Mouse (Mus musculus): Measurements from ENCODE around the gene Pip4k2a. TPM values are rescaled to one million over a fixed set of nuclear protein-coding genes. Genes with fewer than 3 reads are reported as not detected.

Pip4k2a gene
- polyA plus RNA-seq, 1 experiment, result 78.1 TPM

GRCm38 (mm10) chr2:18911251-18911934, 86.5 kb downstream of the Pip4k2a start:
- H3K4me3 ChIP-seq (replicated peaks; ENCODE audit: insufficient read depth, low read depth, low read length), result no peak overlapping the region
- no peak for TF ChIP-seq POLR2A (IDR thresholded peaks at IDR 0.05; ENCODE audit: borderline replicate concordance, insufficient read depth, low read length)
- peaks cover 10% of the 10 kb centered on the region for H3K4me1 ChIP-seq (ENCODE audit: control insufficient read depth, insufficient read depth, low read length)
- H3K27me3 ChIP-seq (ENCODE audit: control insufficient read depth, insufficient read depth, low read length), result no peaks in the 10 kb centered on the region
- no peak overlapping the region for H3K27ac ChIP-seq (ENCODE audit: insufficient read depth, low read length)
- 97% methylated on average over 6 of the region's 6 CpGs for WGBS
- DNase-seq, result no peak

- 88% methylated on average over 6 of the region's 6 CpGs for WGBS
- no peak for DNase-seq
- no peak for TF ChIP-seq CTCF (IDR thresholded peaks at IDR 0.05; ENCODE audit: borderline replicate concordance, insufficient read depth, low read depth, low read length)
- no peak for TF ChIP-seq POLR2A (IDR thresholded peaks at IDR 0.05; ENCODE audit: borderline replicate concordance, insufficient read depth, low read length)
- no peaks in the 10 kb centered on the region for H3K27me3 ChIP-seq (ENCODE audit: control insufficient read depth, insufficient read depth, low read length)
- peaks cover 10% of the 10 kb centered on the region; the same call in 1 of the 2 replicates for H3K4me1 ChIP-seq (ENCODE audit: control insufficient read depth, insufficient read depth, low read length)
- no peak overlapping the region for H3K27ac ChIP-seq (ENCODE audit: insufficient read depth, low read length)
- H3K4me3 ChIP-seq (replicated peaks; ENCODE audit: insufficient read depth, low read depth, low read length), result no peak overlapping the region
Measured at GRCm38 (mm10) chr2:18910209-18910608, 87.7 kb downstream of the Pip4k2a start.

GRCm38 (mm10) chr2:18909713-18910112, 88.2 kb downstream of the Pip4k2a start:
- TF ChIP-seq CTCF (IDR thresholded peaks at IDR 0.05; ENCODE audit: borderline replicate concordance, insufficient read depth, low read depth, low read length) (no peak), POLR2A (IDR thresholded peaks at IDR 0.05; ENCODE audit: borderline replicate concordance, insufficient read depth, low read length) (no peak)
- Histone ChIP-seq H3K4me3 (replicated peaks; ENCODE audit: insufficient read depth, low read depth, low read length) (no peak overlapping the region), H3K27ac (ENCODE audit: insufficient read depth, low read length) (no peak overlapping the region), H3K4me1 (ENCODE audit: control insufficient read depth, insufficient read depth, low read length) (peaks cover 9% of the 10 kb centered on the region; the same call in 1 of the 2 replicates), H3K27me3 (ENCODE audit: control insufficient read depth, insufficient read depth, low read length) (no peaks in the 10 kb centered on the region)
- WGBS, result 76% methylated on average over 6 of the region's 6 CpGs
- DNase-seq, result peak in 1 of 2 experiments; percentile 20

GRCm38 (mm10) chr2:18907269-18907668, 90.7 kb downstream of the Pip4k2a start:
- Histone ChIP-seq H3K4me3 (replicated peaks; ENCODE audit: insufficient read depth, low read depth, low read length) (no peak overlapping the region), H3K27me3 (ENCODE audit: control insufficient read depth, insufficient read depth, low read length) (no peaks in the 10 kb centered on the region), H3K4me1 (ENCODE audit: control insufficient read depth, insufficient read depth, low read length) (peaks cover 9% of the 10 kb centered on the region; the same call in 1 of the 2 replicates), H3K27ac (ENCODE audit: insufficient read depth, low read length) (no peak overlapping the region)
- WGBS, result 89% methylated on average over 8 of the region's 8 CpGs
- TF ChIP-seq CTCF (IDR thresholded peaks at IDR 0.05; ENCODE audit: borderline replicate concordance, insufficient read depth, low read depth, low read length) (no peak), POLR2A (IDR thresholded peaks at IDR 0.05; ENCODE audit: borderline replicate concordance, insufficient read depth, low read length) (no peak)
- no peak for DNase-seq

DNA sequence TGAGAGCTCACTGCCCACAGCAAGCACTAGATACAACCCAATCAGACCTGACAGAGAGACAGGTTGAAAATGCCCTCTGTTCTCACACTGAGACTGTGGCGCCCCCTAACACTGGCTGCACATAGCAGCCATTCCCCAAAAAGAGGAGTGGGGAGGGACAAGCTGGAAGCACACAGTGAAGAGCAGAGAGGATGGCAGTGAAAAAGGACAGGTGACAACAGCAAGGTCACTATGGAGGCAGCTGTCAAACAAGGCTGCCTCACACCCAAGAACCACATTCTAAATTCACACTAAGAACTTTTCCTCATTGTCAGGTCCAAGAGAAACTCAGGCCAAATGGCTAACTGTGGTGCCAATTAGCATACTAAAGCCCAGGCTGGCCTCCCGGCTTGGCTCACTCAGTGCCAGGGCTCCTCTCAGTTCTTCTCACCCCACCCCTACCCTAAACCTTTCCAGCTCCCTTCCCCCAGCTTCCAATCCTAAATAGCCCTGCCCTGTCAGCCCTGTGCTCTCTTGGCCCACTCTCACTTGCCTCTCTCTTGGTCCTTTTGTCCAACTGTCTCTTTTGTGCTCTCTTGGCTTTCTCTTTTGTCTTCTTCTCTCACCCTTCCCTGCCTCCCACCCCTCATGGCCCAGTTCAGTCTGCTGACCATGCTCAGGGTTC, 91.4 kb downstream of the Pip4k2a start:
- H3K4me3 ChIP-seq (replicated peaks; ENCODE audit: insufficient read depth, low read depth, low read length), result no peak overlapping the region
- no peak overlapping the region for H3K27ac ChIP-seq (ENCODE audit: insufficient read depth, low read length)
- 46% methylated on average over 2 of the region's 2 CpGs for WGBS
- no peaks in the 10 kb centered on the region for H3K27me3 ChIP-seq (ENCODE audit: control insufficient read depth, insufficient read depth, low read length)
- TF ChIP-seq CTCF (IDR thresholded peaks at IDR 0.05; ENCODE audit: borderline replicate concordance, insufficient read depth, low read depth, low read length) (no peak), POLR2A (IDR thresholded peaks at IDR 0.05; ENCODE audit: borderline replicate concordance, insufficient read depth, low read length) (no peak)
- peak; percentile 30 to 56 for DNase-seq
- H3K4me1 ChIP-seq (ENCODE audit: control insufficient read depth, insufficient read depth, low read length), result peaks cover 9% of the 10 kb centered on the region; the same call in 1 of the 2 replicates

DNA sequence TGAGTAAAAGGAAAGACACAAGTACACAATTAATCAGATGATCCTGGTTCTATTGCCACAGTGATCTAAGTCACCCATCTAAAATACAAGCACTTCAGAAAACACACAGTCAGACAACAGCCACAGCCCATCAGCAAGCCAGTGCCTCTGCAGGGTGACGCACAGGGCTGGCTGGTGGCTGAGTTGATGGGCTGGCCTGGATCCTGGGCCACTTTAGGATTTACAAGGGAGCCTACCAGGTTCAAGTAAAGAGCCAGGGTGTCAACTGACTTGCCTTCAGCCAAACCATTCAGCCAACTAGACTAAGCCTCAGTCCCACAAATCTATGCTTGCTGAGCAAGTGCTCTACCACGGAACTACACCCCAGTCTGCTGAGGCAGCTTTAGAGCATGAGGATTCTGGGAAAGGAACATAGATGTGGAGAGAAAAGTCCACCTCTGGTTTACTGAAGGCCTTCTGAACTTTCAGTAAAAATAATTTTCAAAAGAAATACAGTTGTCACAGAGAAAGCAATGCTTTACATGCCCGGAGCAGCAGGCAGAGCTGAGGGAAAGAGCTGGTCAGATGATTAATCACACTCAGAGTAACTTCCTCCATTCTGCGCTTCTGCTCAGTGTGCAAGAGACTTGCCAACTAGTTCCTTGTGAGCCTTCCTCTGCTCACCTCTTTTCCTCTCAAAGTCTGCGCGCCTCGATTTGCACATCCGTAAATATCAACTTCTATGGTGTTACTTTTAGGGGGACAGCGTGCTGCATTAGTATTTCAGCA, 94.4 kb downstream of the Pip4k2a start:
- Histone ChIP-seq H3K4me3 (replicated peaks; ENCODE audit: insufficient read depth, low read depth, low read length) (no peak overlapping the region), H3K27me3 (ENCODE audit: control insufficient read depth, insufficient read depth, low read length) (no peaks in the 10 kb centered on the region), H3K4me1 (ENCODE audit: control insufficient read depth, insufficient read depth, low read length) (peaks cover 9% of the 10 kb centered on the region; the same call in 1 of the 2 replicates), H3K27ac (ENCODE audit: insufficient read depth, low read length) (no peak overlapping the region)
- 91% methylated on average over 9 of the region's 9 CpGs for WGBS
- no peak for TF ChIP-seq CTCF (IDR thresholded peaks at IDR 0.05; ENCODE audit: borderline replicate concordance, insufficient read depth, low read depth, low read length)
- no peak for DNase-seq

DNA sequence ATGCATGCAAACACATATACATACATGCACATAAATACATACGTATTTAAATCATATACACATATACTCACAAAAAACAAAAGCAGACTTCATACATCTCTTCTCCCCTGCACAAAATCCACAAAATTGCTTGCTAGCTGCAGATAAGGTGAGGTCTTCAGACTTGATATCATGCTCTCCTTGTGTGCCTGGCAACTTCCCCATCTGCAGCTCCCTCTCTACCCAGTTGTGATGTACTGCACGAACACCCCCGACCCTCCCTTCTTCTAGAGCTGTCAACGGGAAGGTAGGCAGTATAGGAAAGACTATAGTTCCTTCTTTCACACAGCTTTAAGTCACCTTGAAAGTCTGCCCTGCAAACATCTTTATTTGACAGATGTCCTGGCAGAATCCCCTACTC, 96.8 kb downstream of the Pip4k2a start:
- no peak for DNase-seq

More for the DNA sequence above, 96.8 kb downstream of the Pip4k2a start:
- H3K27ac ChIP-seq (ENCODE audit: insufficient read depth, low read length), result no peak overlapping the region
- H3K4me1 ChIP-seq (ENCODE audit: control insufficient read depth, insufficient read depth, low read length), result no peaks in the 10 kb centered on the region
- no peak overlapping the region for H3K4me3 ChIP-seq (replicated peaks; ENCODE audit: insufficient read depth, low read depth, low read length)
- no peaks in the 10 kb centered on the region for H3K27me3 ChIP-seq (ENCODE audit: control insufficient read depth, insufficient read depth, low read length)
- WGBS, result 93% methylated on average over 4 of the region's 4 CpGs
- TF ChIP-seq CTCF (IDR thresholded peaks at IDR 0.05; ENCODE audit: borderline replicate concordance, insufficient read depth, low read depth, low read length), result no peak
- TF ChIP-seq POLR2A (IDR thresholded peaks at IDR 0.05; ENCODE audit: borderline replicate concordance, insufficient read depth, low read length), result no peak
